Mouse (Mus musculus) frontal cortex, postnatal 14 days (tissue): Measurements from ENCODE around the gene R3hcc1l.

Source experiments
- DNase-seq, 2 experiments: peaks; one replicate each; pipeline ENCODE4 v3.0.0; 2022; ENCODE audit warnings: low spot score in 2 of 2

R3hcc1l gene

GRCm38 (mm10) chr19:42540649-42541048, 22.1 kb downstream of the R3hcc1l start:
- no peak for DNase-seq

- no peak for DNase-seq
These were observed 40.1 kb downstream of the R3hcc1l start for GRCm38 (mm10) chr19:42558701-42559100.

- no peak for DNase-seq
These were observed 43.4 kb downstream of the R3hcc1l start for GRCm38 (mm10) chr19:42561991-42562390.

DNA sequence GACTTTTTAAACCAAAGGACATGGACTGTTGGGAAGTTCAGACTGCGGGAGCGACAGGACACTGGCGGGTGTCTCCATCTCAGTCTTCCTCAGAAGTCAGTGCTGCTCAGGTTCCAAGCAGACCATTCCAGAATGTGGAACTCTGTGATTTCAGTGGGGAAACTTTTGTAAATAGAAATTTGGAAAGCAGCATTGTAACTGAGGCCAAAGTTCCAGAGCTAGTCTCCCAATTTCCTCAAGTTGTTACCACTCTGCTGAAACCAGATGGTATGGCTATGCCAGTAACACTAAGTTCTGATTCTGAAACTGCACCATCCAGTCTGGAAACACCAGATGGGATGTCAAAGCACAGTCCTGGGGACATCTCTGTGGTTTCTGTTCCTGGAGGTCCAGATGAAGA, 44.4 kb downstream of the R3hcc1l start:
- DNase-seq = no peak

- no peak for DNase-seq
These were observed 45.2 kb downstream of the R3hcc1l start for GRCm38 (mm10) chr19:42563726-42564270.

GRCm38 (mm10) chr19:42566283-42567019, 47.9 kb downstream of the R3hcc1l start:
- no peak for DNase-seq

- no peak for DNase-seq
These were observed 48.5 kb downstream of the R3hcc1l start for GRCm38 (mm10) chr19:42567020-42567419.

DNA sequence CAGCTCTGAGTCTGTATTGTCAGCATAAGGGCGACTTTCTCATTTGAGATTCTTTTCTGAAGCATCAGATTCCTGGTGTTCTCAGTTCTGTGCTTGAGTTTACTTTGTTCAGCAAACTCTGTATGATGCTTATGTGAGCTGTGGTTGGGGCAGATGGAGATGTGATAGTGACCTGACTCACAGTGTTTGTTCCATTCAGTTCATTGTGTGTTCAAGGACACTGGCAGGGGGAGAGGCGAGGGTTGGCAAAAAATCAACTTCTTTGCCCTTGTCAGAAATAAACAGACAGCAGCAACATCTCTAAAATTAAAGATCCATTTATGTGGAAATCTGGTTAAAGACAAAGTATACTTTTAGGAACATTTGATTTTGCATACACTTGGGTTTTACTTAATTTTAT, 50.5 kb downstream of the R3hcc1l start:
- no peak for DNase-seq

- DNase-seq = no peak
These were observed 52.7 kb downstream of the R3hcc1l start for GRCm38 (mm10) chr19:42571291-42571690.

GRCm38 (mm10) chr19:42575317-42575716, 56.8 kb downstream of the R3hcc1l start:
- DNase-seq = no peak

GRCm38 (mm10) chr19:42576856-42577255, 58.3 kb downstream of the R3hcc1l start:
- no peak for DNase-seq

- DNase-seq = no peak
These were observed 60.1 kb downstream of the R3hcc1l start for GRCm38 (mm10) chr19:42578631-42579030.

- DNase-seq = no peak
These were observed 62.1 kb downstream of the R3hcc1l start for GRCm38 (mm10) chr19:42580701-42581100.

GRCm38 (mm10) chr19:42582811-42583370, 64.3 kb downstream of the R3hcc1l start:
- DNase-seq = no peak

DNA sequence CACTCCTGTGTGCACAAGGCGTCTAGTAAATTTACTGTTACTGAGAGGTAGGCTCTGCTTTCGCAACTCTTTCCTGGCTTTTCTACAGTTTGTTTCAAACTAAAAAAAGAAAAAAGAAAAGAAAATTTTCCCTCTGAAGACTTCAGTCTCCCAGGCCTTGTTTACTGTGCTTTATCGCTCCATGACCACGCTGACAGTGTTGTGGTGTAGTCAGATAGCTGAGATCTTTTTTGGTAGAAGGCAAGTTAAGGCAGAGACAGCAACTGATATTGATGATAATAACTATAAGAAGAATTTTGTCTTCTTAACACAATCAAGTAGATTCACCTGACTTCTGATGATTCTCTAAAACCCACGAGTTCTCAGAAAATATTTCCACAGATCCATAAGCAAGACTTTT, 65.1 kb downstream of the R3hcc1l start:
- DNase-seq = no peak

- DNase-seq = no peak
These were observed 65.6 kb downstream of the R3hcc1l start for GRCm38 (mm10) chr19:42584188-42584587.

DNA sequence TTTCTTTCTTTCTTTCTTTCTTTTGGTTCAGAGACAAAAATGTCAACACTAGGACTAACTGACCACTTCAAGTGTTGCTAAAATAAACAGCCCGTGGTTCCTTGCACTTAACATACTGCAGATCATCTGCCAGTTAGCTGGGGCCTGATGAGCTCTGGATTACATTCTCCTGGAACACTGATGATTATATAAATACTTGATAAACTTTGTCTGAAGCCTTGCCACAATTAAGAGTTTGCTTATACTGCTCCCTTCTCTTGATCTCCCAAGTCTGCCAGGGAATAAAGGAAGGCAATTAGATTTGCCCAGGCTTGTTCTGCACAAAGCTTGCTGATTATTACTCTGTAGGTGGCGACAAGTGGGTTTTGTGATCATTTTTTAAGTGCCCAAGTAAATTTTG, 69.1 kb downstream of the R3hcc1l start:
- no peak for DNase-seq

GRCm38 (mm10) chr19:42589246-42589645, 70.7 kb downstream of the R3hcc1l start:
- no peak for DNase-seq

- no peak for DNase-seq
These were observed 73.0 kb downstream of the R3hcc1l start for GRCm38 (mm10) chr19:42591534-42591933.

DNA sequence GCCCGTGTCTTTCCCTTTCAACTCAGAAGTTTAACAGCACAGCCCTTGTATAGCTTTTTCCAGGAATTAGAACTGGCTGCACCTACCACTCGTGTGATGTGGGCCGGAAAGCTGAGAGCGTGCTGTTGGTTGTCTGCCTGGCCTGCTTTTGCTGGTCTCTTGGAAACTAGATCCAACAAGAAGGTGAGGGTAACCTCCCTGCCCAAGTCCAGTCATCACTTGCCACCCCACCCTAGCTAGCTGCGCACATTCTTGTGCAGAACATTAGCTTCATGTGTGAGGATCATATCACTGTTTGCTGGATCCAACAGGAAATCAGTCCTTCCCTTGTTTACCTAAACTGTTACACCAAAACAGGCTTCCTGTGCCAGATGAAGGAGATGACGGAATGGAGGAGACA, 74.9 kb downstream of the R3hcc1l start:
- DNase-seq = no peak

GRCm38 (mm10) chr19:42595066-42595465, 76.5 kb downstream of the R3hcc1l start:
- no peak for DNase-seq

DNA sequence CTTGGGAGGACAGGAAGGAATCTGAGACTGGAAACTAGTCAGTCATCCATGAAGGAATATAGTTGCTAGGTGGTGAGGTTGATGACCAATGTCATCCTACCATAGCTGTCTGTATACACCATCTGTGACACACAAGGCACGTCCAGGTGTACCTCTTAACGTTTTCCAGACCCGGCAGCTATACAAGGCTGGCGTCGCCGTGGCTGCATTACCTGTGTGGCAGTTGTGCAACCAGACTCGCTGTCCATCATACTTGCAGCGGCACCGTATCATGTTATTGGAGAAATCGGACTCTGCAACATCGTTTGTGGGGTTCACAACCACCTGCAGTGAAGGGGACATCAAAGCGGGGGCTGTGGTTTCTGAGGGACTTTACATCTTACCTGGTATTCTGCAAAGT, 78.7 kb downstream of the R3hcc1l start:
- DNase-seq = no peak

DNA sequence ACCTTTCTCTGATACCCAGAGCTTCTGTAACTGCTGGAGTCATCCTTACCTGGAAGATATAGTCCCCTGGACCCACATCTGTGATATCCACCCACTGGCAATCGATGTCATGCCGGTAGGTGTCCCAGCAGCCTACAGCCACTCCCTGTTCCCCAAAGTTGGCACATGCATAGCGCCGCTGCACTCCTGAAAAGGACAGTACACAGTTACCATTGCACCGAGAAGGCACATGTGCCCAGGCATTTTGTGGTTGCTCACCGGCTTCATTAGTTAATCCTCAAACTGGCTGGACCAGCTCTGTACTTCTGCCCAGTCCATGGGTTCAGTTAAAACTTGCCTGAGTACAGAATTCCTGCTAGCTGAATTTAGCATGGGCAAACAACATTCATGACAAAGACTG, 79.3 kb downstream of the R3hcc1l start:
- DNase-seq = no peak
